Comparison of ENCODE assay signal across 12 mouse cellular contexts in the genomic region with DNA sequence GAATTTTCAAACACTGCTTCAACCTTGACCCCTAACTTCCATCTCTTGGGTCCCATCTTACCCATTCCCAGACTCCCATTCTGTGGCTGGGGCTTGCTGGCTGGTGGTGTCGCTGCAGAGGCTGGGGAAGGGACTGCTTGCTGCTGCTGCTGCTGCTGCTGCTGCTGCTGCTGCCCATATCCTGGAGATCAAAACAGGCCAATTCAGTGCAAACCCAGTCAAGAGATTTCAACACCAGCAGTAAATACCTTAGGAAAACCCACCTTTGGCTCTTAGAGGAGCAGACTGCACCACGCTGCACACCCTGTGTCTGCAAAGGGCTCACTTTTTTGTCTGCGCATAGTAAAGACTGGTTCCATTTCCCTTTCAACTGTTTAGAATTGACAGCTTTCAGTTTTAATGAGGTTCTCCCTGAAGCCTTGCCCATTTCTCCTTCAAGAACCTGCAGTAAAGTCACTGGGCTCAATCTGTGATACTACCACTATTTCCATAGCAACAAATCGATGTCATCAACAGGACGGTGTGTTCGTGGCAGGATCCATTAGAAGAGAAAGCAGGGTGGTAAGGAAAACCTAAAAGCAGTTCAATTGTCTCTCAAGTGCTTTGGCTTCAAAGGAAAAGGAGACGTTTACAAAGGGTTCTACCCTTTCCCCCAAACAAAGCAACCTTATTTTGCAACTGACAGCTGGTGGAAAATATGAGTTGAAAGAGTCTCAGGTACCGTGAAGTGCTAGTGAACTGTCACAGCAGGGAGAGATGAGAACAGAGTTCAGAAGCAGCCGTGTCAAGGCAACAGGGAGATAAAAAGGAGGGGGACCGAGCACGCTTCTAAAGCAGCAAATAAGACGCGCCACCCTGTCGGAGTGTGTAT. TPM values are rescaled to one million over a fixed set of nuclear protein-coding genes. Genes with fewer than 3 reads are reported as not detected.
DNase-seq lines count a peak whose midpoint lies in the region; ATAC-seq and TF ChIP-seq lines count a peak whose summit lies in the region.
"Had no signal": no experiment of that assay in that cellular context is flagged by ENCODE, and none has a peak within 500 bp of the region (broad histone marks: within the 10 kb centered on the region; RNA-seq: fewer than 3 reads in every experiment).

No protein-coding gene starts in this region.

- no peak overlapping the region for H3K4me3 ChIP-seq in heart, embryonic 16.5 days (ENCODE audit: low read length)
- no peak overlapping the region for H3K4me3 ChIP-seq in midbrain, embryonic 13.5 days (replicated peaks)
- no peak overlapping the region for H3K4me3 ChIP-seq in midbrain, embryonic 10.5 days
- no peak overlapping the region for H3K4me3 ChIP-seq in liver, postnatal 0 days (ENCODE audit: low read depth, low read length)
- no peak overlapping the region for H3K4me3 ChIP-seq in stomach, postnatal 0 days (ENCODE audit: low read depth, low read length)
- H3K4me3 ChIP-seq: heart, embryonic 13.5 days; limb, embryonic 10.5 days had no signal

- 0 out of 2 replicates have a peak, but pooled peaks have one; percentile 32 for ATAC-seq in heart, embryonic 16.5 days (replicated peaks; ENCODE audit: extremely low read depth, insufficient read depth, low FRiP score)
- ATAC-seq in midbrain, embryonic 13.5 days = peak; percentile 69
- ATAC-seq in liver, postnatal 0 days = no peak
- no peak for ATAC-seq in stomach, postnatal 0 days (ENCODE audit: low FRiP score, low TSS enrichment)

- TF ChIP-seq EP300 in liver, postnatal 0 days (IDR thresholded peaks at IDR 0.05; ENCODE audit: low read depth) = no peak
- TF ChIP-seq EP300 in stomach, postnatal 0 days (optimal IDR thresholded peaks at IDR 0.05) = no peak

- TF ChIP-seq CTCF in liver, postnatal 0 days (IDR thresholded peaks at IDR 0.05; ENCODE audit: low read depth) = no peak
- no peak for TF ChIP-seq CTCF in stomach, postnatal 0 days (IDR thresholded peaks at IDR 0.05; ENCODE audit: low read depth)

- H3K4me2 ChIP-seq in heart, embryonic 16.5 days (ENCODE audit: low read depth, low read length) = peak overlapping the region; percentile 5; the same call in 1 of the 2 replicates
- H3K4me2 ChIP-seq in midbrain, embryonic 13.5 days (replicated peaks) = 0 out of 2 replicates have a peak overlapping the region, but pooled peaks have one; percentile 6
- peak overlapping the region; percentile 48 for H3K4me2 ChIP-seq in liver, postnatal 0 days (ENCODE audit: low read depth, low read length)
- H3K4me2 ChIP-seq in stomach, postnatal 0 days (replicated peaks; ENCODE audit: low read depth) = no peak overlapping the region; the same call in 1 of the 2 replicates
- H3K4me2 ChIP-seq: heart, embryonic 13.5 days had no signal

- H3K9ac ChIP-seq in heart, embryonic 16.5 days (ENCODE audit: low read length) = no peak overlapping the region
- no peak overlapping the region for H3K9ac ChIP-seq in midbrain, embryonic 13.5 days (replicated peaks)
- no peak overlapping the region for H3K9ac ChIP-seq in liver, postnatal 0 days (replicated peaks)
- no peak overlapping the region for H3K9ac ChIP-seq in stomach, postnatal 0 days (ENCODE audit: low read length)
- H3K9ac ChIP-seq: heart, embryonic 13.5 days had no signal

- H3K27ac ChIP-seq in heart, embryonic 16.5 days (ENCODE audit: low read length) = peak overlapping the region; percentile 16; the same call in 1 of the 2 replicates
- peak overlapping the region; percentile 68 for H3K27ac ChIP-seq in midbrain, embryonic 13.5 days
- H3K27ac ChIP-seq in midbrain, embryonic 10.5 days (replicated peaks) = no peak overlapping the region
- H3K27ac ChIP-seq in liver, postnatal 0 days (ENCODE audit: low read depth) = no peak overlapping the region
- H3K27ac ChIP-seq in stomach, postnatal 0 days (replicated peaks) = no peak overlapping the region
- H3K27ac ChIP-seq: heart, embryonic 13.5 days; limb, embryonic 10.5 days had no signal

- H3K9me3 ChIP-seq in heart, embryonic 16.5 days (replicated peaks; ENCODE audit: control insufficient read depth, low read length) = no peaks in the 10 kb centered on the region
- H3K9me3 ChIP-seq in midbrain, embryonic 13.5 days = no peaks in the 10 kb centered on the region
- H3K9me3 ChIP-seq in midbrain, embryonic 10.5 days (replicated peaks) = no peaks in the 10 kb centered on the region
- no peaks in the 10 kb centered on the region for H3K9me3 ChIP-seq in liver, postnatal 0 days (ENCODE audit: low read length)
- no peaks in the 10 kb centered on the region for H3K9me3 ChIP-seq in stomach, postnatal 0 days (ENCODE audit: control insufficient read depth, low read length)
- H3K9me3 ChIP-seq: heart, embryonic 13.5 days; limb, embryonic 10.5 days had no signal

- intact Hi-C loops in heart, postnatal 36 days (cut with DNase I) = loop anchor here (5.0 kb wide), 1 partner anchor 49 kb away; no protein-coding TSS in a partner anchor

- DNase-seq in heart, postnatal 36 days = no peak
- no peak for DNase-seq in midbrain, embryonic 10.5 days (ENCODE audit: low spot score)
- DNase-seq in liver, postnatal 0 days = no peak
- peak; percentile 68 for DNase-seq in thymus, postnatal 4 days
- DNase-seq in cerebellum, postnatal 25 days = no peak
- no peak for DNase-seq in stomach, postnatal 0 days (ENCODE audit: low spot score)
- DNase-seq: B cell, adult 2 months; kidney, postnatal 4 days had no signal

- H3K36me3 ChIP-seq in heart, embryonic 16.5 days (ENCODE audit: control insufficient read depth, insufficient read depth) = peaks cover 12% of the 10 kb centered on the region
- peaks cover 26% of the 10 kb centered on the region for H3K36me3 ChIP-seq in midbrain, embryonic 13.5 days
- H3K36me3 ChIP-seq in midbrain, embryonic 10.5 days = peaks cover 57% of the 10 kb centered on the region
- peaks cover 42% of the 10 kb centered on the region for H3K36me3 ChIP-seq in liver, postnatal 0 days (replicated peaks; ENCODE audit: insufficient read depth, low read length)
- peaks cover 16% of the 10 kb centered on the region for H3K36me3 ChIP-seq in stomach, postnatal 0 days (ENCODE audit: control insufficient read depth, insufficient read depth, low read length)

- WGBS in heart, embryonic 16.5 days = 66% methylated on average over 14 of the region's 14 CpGs
- WGBS in midbrain, embryonic 13.5 days = 55% methylated on average over 14 of the region's 14 CpGs
- 79% methylated on average over 14 of the region's 14 CpGs for WGBS in midbrain, embryonic 10.5 days
- WGBS in liver, postnatal 0 days (ENCODE audit: insufficient replicate concordance) = 62% methylated on average over 14 of the region's 14 CpGs
- WGBS in stomach, postnatal 0 days = 42% methylated on average over 14 of the region's 14 CpGs

- H3K27me3 ChIP-seq in heart, embryonic 16.5 days (ENCODE audit: control insufficient read depth, insufficient read depth, low read length) = no peaks in the 10 kb centered on the region
- H3K27me3 ChIP-seq in midbrain, embryonic 13.5 days = no peaks in the 10 kb centered on the region
- no peaks in the 10 kb centered on the region for H3K27me3 ChIP-seq in midbrain, embryonic 10.5 days (ENCODE audit: low read depth, poor library complexity, severe bottlenecking)
- H3K27me3 ChIP-seq in liver, postnatal 0 days (ENCODE audit: insufficient read depth, low read length) = no peaks in the 10 kb centered on the region
- no peaks in the 10 kb centered on the region for H3K27me3 ChIP-seq in stomach, postnatal 0 days (ENCODE audit: control insufficient read depth, insufficient read depth, low read length)
- H3K27me3 ChIP-seq: heart, embryonic 13.5 days had no signal

- H3K4me1 ChIP-seq in heart, embryonic 16.5 days (ENCODE audit: control insufficient read depth, insufficient read depth, low read length) = peaks cover 3% of the 10 kb centered on the region; the same call in 1 of the 2 replicates
- peaks cover 19% of the 10 kb centered on the region for H3K4me1 ChIP-seq in midbrain, embryonic 13.5 days (replicated peaks)
- H3K4me1 ChIP-seq in midbrain, embryonic 10.5 days = peaks cover 22% of the 10 kb centered on the region
- H3K4me1 ChIP-seq in liver, postnatal 0 days (ENCODE audit: insufficient read depth) = peaks cover 9% of the 10 kb centered on the region
- H3K4me1 ChIP-seq in stomach, postnatal 0 days (replicated peaks; ENCODE audit: control insufficient read depth, insufficient read depth) = 0 out of 2 replicates have a peak, but pooled peaks cover 4% of the 10 kb centered on the region
- H3K4me1 ChIP-seq: limb, embryonic 10.5 days had no signal

RNA-seq across cellular contexts. Expression of a gene that starts 29.5 kb away (rescaled TPM):
- polyA plus RNA-seq in heart, embryonic 16.5 days (2015; fragmentation: Nextera tagmentation; extraction: Ambion mirVana) = 95.1 and 96.0 TPM in 2 replicates
- 10 to 100 TPM; 55.1 to 63.8 TPM for total RNA-seq in heart, postnatal 36 days (2021)
- polyA plus RNA-seq in midbrain, embryonic 13.5 days (2015; fragmentation: Nextera tagmentation; extraction: Ambion mirVana) = 69.1 and 70.6 TPM in 2 replicates
- polyA plus RNA-seq in midbrain, embryonic 10.5 days (2016; fragmentation: Nextera tagmentation; extraction: Ambion mirVana) = 179 and 197 TPM in 2 replicates
- polyA plus RNA-seq in liver, postnatal 0 days (2015; fragmentation: Nextera tagmentation; extraction: Ambion mirVana) = 43.5 and 49.3 TPM in 2 replicates
- 46.0 and 48.0 TPM in 2 replicates for polyA plus RNA-seq in stomach, postnatal 0 days (2015; fragmentation: Nextera tagmentation; extraction: Ambion mirVana)

RNA-seq across cellular contexts. Expression of a gene that starts 29.6 kb away (rescaled TPM):
- polyA plus RNA-seq in heart, embryonic 16.5 days (2015; fragmentation: Nextera tagmentation; extraction: Ambion mirVana) = 13.8 and 16.3 TPM in 2 replicates
- total RNA-seq in heart, postnatal 36 days (2021) = 1 to 10 TPM; 4.4 to 7.5 TPM
- 15.3 and 15.5 TPM in 2 replicates for polyA plus RNA-seq in midbrain, embryonic 13.5 days (2015; fragmentation: Nextera tagmentation; extraction: Ambion mirVana)
- 17.5 and 19.5 TPM in 2 replicates for polyA plus RNA-seq in midbrain, embryonic 10.5 days (2016; fragmentation: Nextera tagmentation; extraction: Ambion mirVana)
- 3.1 TPM in 2 replicates for polyA plus RNA-seq in liver, postnatal 0 days (2015; fragmentation: Nextera tagmentation; extraction: Ambion mirVana)
- polyA plus RNA-seq in stomach, postnatal 0 days (2015; fragmentation: Nextera tagmentation; extraction: Ambion mirVana) = 5.0 and 6.3 TPM in 2 replicates

Comparison
In these comparisons a context has a peak if more than half of its experiments do, and no peak if none do; other contexts are left out.
1. H3K27ac ChIP-seq: peak in heart, embryonic 16.5 days (single experiment) and midbrain, embryonic 13.5 days (single experiment); none in midbrain, embryonic 10.5 days (single experiment), liver, postnatal 0 days (single experiment) and stomach, postnatal 0 days (single experiment).
2. ATAC-seq: peak in heart, embryonic 16.5 days (single experiment) and midbrain, embryonic 13.5 days (single experiment); none in liver, postnatal 0 days (single experiment) and stomach, postnatal 0 days (single experiment).